Mouse (Mus musculus): Measurements from ENCODE around the gene Tymp.

The Tymp gene

GRCm38 (mm10) chr15:89376957-89377356, at the start of gene Tymp:
Tymp (minus strand) TSS chr15:89377039.
- peak; percentile 53 for DNase-seq

- peak; percentile 40 for DNase-seq
Measured at GRCm38 (mm10) chr15:89425711-89426121, 48.9 kb upstream of the Tymp start, which contains the start of gene Cpt1b. Cpt1b (minus strand) TSS chr15:89425863.

GRCm38 (mm10) chr15:89424621-89425020, 47.8 kb upstream of the Tymp start:
- no peak for DNase-seq

GRCm38 (mm10) chr15:89421938-89422337, 45.1 kb upstream of the Tymp start:
- DNase-seq: peak; percentile 60

GRCm38 (mm10) chr15:89415282-89415681, 38.4 kb upstream of the Tymp start:
- DNase-seq: peak; percentile 39

GRCm38 (mm10) chr15:89410118-89410517, 33.3 kb upstream of the Tymp start, which contains the start of gene Syce3:
Syce3 (minus strand) TSS chr15:89410503.
- DNase-seq: no peak

GRCm38 (mm10) chr15:89406691-89407090, 29.9 kb upstream of the Tymp start:
- DNase-seq: no peak

GRCm38 (mm10) chr15:89404831-89405623, 28.2 kb upstream of the Tymp start:
- DNase-seq: no peak

GRCm38 (mm10) chr15:89402471-89402870, 25.6 kb upstream of the Tymp start:
- DNase-seq: no peak

- no peak for DNase-seq
Measured at GRCm38 (mm10) chr15:89399716-89400115, 22.9 kb upstream of the Tymp start.

- DNase-seq: no peak
Measured at GRCm38 (mm10) chr15:89398146-89398545, 21.3 kb upstream of the Tymp start.

GRCm38 (mm10) chr15:89396883-89397282, 20.0 kb upstream of the Tymp start:
- DNase-seq: no peak

- peak; percentile 58 for DNase-seq
Measured at GRCm38 (mm10) chr15:89390081-89390480, 13.2 kb upstream of the Tymp start.

- no peak for DNase-seq
Measured at GRCm38 (mm10) chr15:89387127-89387526, 10.3 kb upstream of the Tymp start.

- DNase-seq: no peak
Measured at GRCm38 (mm10) chr15:89384617-89385016, 7.8 kb upstream of the Tymp start, which contains the start of gene Klhdc7b. Klhdc7b (plus strand) TSS chr15:89384917.

- DNase-seq: peak; percentile 77
Measured at GRCm38 (mm10) chr15:89379429-89379828, 2.6 kb upstream of the Tymp start.

GRCm38 (mm10) chr15:89378831-89379401, 2.1 kb upstream of the Tymp start, which contains the start of gene Odf3b:
Odf3b (minus strand) TSS chr15:89379282.
- DNase-seq: peak; percentile 93

GRCm38 (mm10) chr15:89377938-89378828, 1.3 kb upstream of the Tymp start:
- DNase-seq: peak; percentile 74

GRCm38 (mm10) chr15:89377362-89377761, 523 bp upstream of the Tymp start:
- peak; percentile 63 for DNase-seq

- DNase-seq: peak; percentile 57
Measured at GRCm38 (mm10) chr15:89376040-89376439, 799 bp downstream of the Tymp start.

GRCm38 (mm10) chr15:89374801-89375534, 1.9 kb downstream of the Tymp start:
- DNase-seq: peak; percentile 53

GRCm38 (mm10) chr15:89374340-89374739, 2.5 kb downstream of the Tymp start:
- no peak for DNase-seq
